Mouse (Mus musculus): ENCODE data around the gene Galnt10. TPM values are rescaled to one million over a fixed set of nuclear protein-coding genes. Genes with fewer than 3 reads are reported as not detected.

The Galnt10 gene
- total RNA-seq, 1 experiment, result 13.5 TPM

- Histone ChIP-seq H3K4me3 (ENCODE audit: insufficient read depth in 1 of 2, low read depth in 1 of 2, low read length in 2 of 2, poor library complexity in 1 of 2, severe bottlenecking in 1 of 2) (no peak overlapping the region), H3K27ac (ENCODE audit: insufficient read depth, low read depth, low read length, poor library complexity, severe bottlenecking) (no peak overlapping the region), H3K9me3 (ENCODE audit: control insufficient read depth, insufficient read depth, low read depth, low read length) (no peaks in the 10 kb centered on the region), H3K4me1 (ENCODE audit: control insufficient read depth in 2 of 2, insufficient read depth in 2 of 2, low read length in 2 of 2, poor library complexity in 1 of 2) (peaks cover 0 to 5% of the 10 kb centered on the region in 2 experiments; a peak in 1 of 4 replicates), H3K9ac (ENCODE audit: insufficient read depth, low read depth, low read length, poor library complexity, severe bottlenecking) (no peak overlapping the region), H3K36me3 (ENCODE audit: control insufficient read depth, insufficient read depth, low read length, poor library complexity, severe bottlenecking) (no peaks in the 10 kb centered on the region; the same call in 1 of the 2 replicates)
- TF ChIP-seq ZNF384 (IDR thresholded peaks at IDR 0.05; ENCODE audit: low read depth, low read length) (no peak), HCFC1 (IDR thresholded peaks at IDR 0.05; ENCODE audit: borderline replicate concordance, insufficient read depth, low read length) (no peak), CHD2 (IDR thresholded peaks at IDR 0.05; ENCODE audit: low read depth, low read length) (no peak), MAFK (IDR thresholded peaks at IDR 0.05; ENCODE audit: insufficient read depth, low read depth, low read length) (no peak), ZC3H11A (IDR thresholded peaks at IDR 0.05; ENCODE audit: borderline replicate concordance, low read depth, low read length) (no peak)
- in situ Hi-C loops (cut with MboI; ENCODE audit: low sequenced_read_pairs in 2 of 2, unreplicated experiment in 2 of 2), result loop anchor here in 1 of 2 experiments (10.0 kb wide), 1 partner anchor 232 kb away; no protein-coding TSS in a partner anchor
- no peak for DNase-seq (ENCODE audit: low read depth, low spot score)
Measured at GRCm38 (mm10) chr11:57776546-57776945, 131.3 kb downstream of the Galnt10 start.

- H3K9me3 ChIP-seq (ENCODE audit: control insufficient read depth, insufficient read depth, low read depth, low read length), result no peaks in the 10 kb centered on the region
- no peaks in the 10 kb centered on the region; the same call in 1 of the 2 replicates for H3K36me3 ChIP-seq (ENCODE audit: control insufficient read depth, insufficient read depth, low read length, poor library complexity, severe bottlenecking)
- H3K9ac ChIP-seq (ENCODE audit: insufficient read depth, low read depth, low read length, poor library complexity, severe bottlenecking), result no peak overlapping the region
- in situ Hi-C loops (cut with MboI; ENCODE audit: low sequenced_read_pairs in 2 of 2, unreplicated experiment in 2 of 2), result loop anchor here in 1 of 2 experiments (10.0 kb wide), 1 partner anchor 234 kb away; no protein-coding TSS in a partner anchor
- DNase-seq (ENCODE audit: low read depth, low spot score), result no peak
- H3K27ac ChIP-seq (ENCODE audit: insufficient read depth, low read depth, low read length, poor library complexity, severe bottlenecking), result no peak overlapping the region
- H3K4me3 ChIP-seq (ENCODE audit: insufficient read depth in 1 of 2, low read depth in 1 of 2, low read length in 2 of 2, poor library complexity in 1 of 2, severe bottlenecking in 1 of 2), result no peak overlapping the region
- H3K4me1 ChIP-seq (ENCODE audit: control insufficient read depth in 2 of 2, insufficient read depth in 2 of 2, low read length in 2 of 2, poor library complexity in 1 of 2), result peaks cover 0 to 4% of the 10 kb centered on the region in 2 experiments; a peak in 1 of 4 replicates
- TF ChIP-seq ZC3H11A (IDR thresholded peaks at IDR 0.05; ENCODE audit: borderline replicate concordance, low read depth, low read length), result peak; percentile 69; the same call in 1 of the 2 replicates
- no peak for TF ChIP-seq CHD2 (IDR thresholded peaks at IDR 0.05; ENCODE audit: low read depth, low read length)
- TF ChIP-seq MAFK (IDR thresholded peaks at IDR 0.05; ENCODE audit: insufficient read depth, low read depth, low read length), result peak; percentile 87
- TF ChIP-seq HCFC1 (IDR thresholded peaks at IDR 0.05; ENCODE audit: borderline replicate concordance, insufficient read depth, low read length), result no peak
- no peak for TF ChIP-seq ZNF384 (IDR thresholded peaks at IDR 0.05; ENCODE audit: low read depth, low read length)
Measured at GRCm38 (mm10) chr11:57778349-57778748, 133.1 kb downstream of the Galnt10 start.

GRCm38 (mm10) chr11:57779824-57780223 lies 134.6 kb downstream of the Galnt10 start:
- TF ChIP-seq CHD2 (IDR thresholded peaks at IDR 0.05; ENCODE audit: low read depth, low read length), result no peak
- TF ChIP-seq MAFK (IDR thresholded peaks at IDR 0.05; ENCODE audit: insufficient read depth, low read depth, low read length), result no peak
- TF ChIP-seq ZNF384 (IDR thresholded peaks at IDR 0.05; ENCODE audit: low read depth, low read length), result no peak
- no peak for TF ChIP-seq HCFC1 (IDR thresholded peaks at IDR 0.05; ENCODE audit: borderline replicate concordance, insufficient read depth, low read length)
- TF ChIP-seq ZC3H11A (IDR thresholded peaks at IDR 0.05; ENCODE audit: borderline replicate concordance, low read depth, low read length), result no peak
- peaks cover 0 to 2% of the 10 kb centered on the region in 2 experiments; a peak in 1 of 4 replicates for H3K4me1 ChIP-seq (ENCODE audit: control insufficient read depth in 2 of 2, insufficient read depth in 2 of 2, low read length in 2 of 2, poor library complexity in 1 of 2)
- DNase-seq (ENCODE audit: low read depth, low spot score), result no peak
- no peaks in the 10 kb centered on the region for H3K9me3 ChIP-seq (ENCODE audit: control insufficient read depth, insufficient read depth, low read depth, low read length)
- no peak overlapping the region for H3K27ac ChIP-seq (ENCODE audit: insufficient read depth, low read depth, low read length, poor library complexity, severe bottlenecking)
- H3K36me3 ChIP-seq (ENCODE audit: control insufficient read depth, insufficient read depth, low read length, poor library complexity, severe bottlenecking), result no peaks in the 10 kb centered on the region; the same call in none of the 2 replicates
- in situ Hi-C loops (cut with MboI; ENCODE audit: low sequenced_read_pairs in 2 of 2, unreplicated experiment in 2 of 2), result loop anchor here in 1 of 2 experiments (10.0 kb wide), 1 partner anchor 235 kb away; no protein-coding TSS in a partner anchor
- peak overlapping the region in 1 of 2 experiments; percentile 18; a peak in 1 of 4 replicates for H3K4me3 ChIP-seq (ENCODE audit: insufficient read depth in 1 of 2, low read depth in 1 of 2, low read length in 2 of 2, poor library complexity in 1 of 2, severe bottlenecking in 1 of 2)
- no peak overlapping the region for H3K9ac ChIP-seq (ENCODE audit: insufficient read depth, low read depth, low read length, poor library complexity, severe bottlenecking)

- in situ Hi-C loops (cut with MboI; ENCODE audit: low sequenced_read_pairs in 2 of 2, unreplicated experiment in 2 of 2), result no loop called here
- TF ChIP-seq ZC3H11A (IDR thresholded peaks at IDR 0.05; ENCODE audit: borderline replicate concordance, low read depth, low read length), result no peak
Measured at GRCm38 (mm10) chr11:57786616-57787418, 141.6 kb downstream of the Galnt10 start.

More at GRCm38 (mm10) chr11:57786616-57787418, 141.6 kb downstream of the Galnt10 start:
- Histone ChIP-seq H3K9me3 (ENCODE audit: control insufficient read depth, insufficient read depth, low read depth, low read length) (no peaks in the 10 kb centered on the region), H3K27ac (ENCODE audit: insufficient read depth, low read depth, low read length, poor library complexity, severe bottlenecking) (no peak overlapping the region), H3K4me3 (ENCODE audit: insufficient read depth in 1 of 2, low read depth in 1 of 2, low read length in 2 of 2, poor library complexity in 1 of 2, severe bottlenecking in 1 of 2) (peak overlapping the region; percentile 9 to 17; a peak in 1 of 4 replicates), H3K36me3 (ENCODE audit: control insufficient read depth, insufficient read depth, low read length, poor library complexity, severe bottlenecking) (no peaks in the 10 kb centered on the region; the same call in none of the 2 replicates), H3K9ac (ENCODE audit: insufficient read depth, low read depth, low read length, poor library complexity, severe bottlenecking) (peak overlapping the region; percentile 49; the same call in 1 of the 2 replicates), H3K4me1 (ENCODE audit: control insufficient read depth in 2 of 2, insufficient read depth in 2 of 2, low read length in 2 of 2, poor library complexity in 1 of 2) (peaks cover 7 to 22% of the 10 kb centered on the region in 2 experiments; a peak in 2 of 4 replicates)
- no peak for DNase-seq (ENCODE audit: low read depth, low spot score)

Data from ES-E14 (cell line).